Mouse (Mus musculus): ENCODE data around the gene Mrpl4.

- no peak for TF ChIP-seq MAFK (IDR thresholded peaks at IDR 0.05; ENCODE audit: insufficient read depth, low read depth, low read length)
- no peak for TF ChIP-seq ZC3H11A (IDR thresholded peaks at IDR 0.05; ENCODE audit: borderline replicate concordance, low read depth, low read length)
- no peak for TF ChIP-seq HCFC1 (IDR thresholded peaks at IDR 0.05; ENCODE audit: borderline replicate concordance, insufficient read depth, low read length)
- TF ChIP-seq ZNF384 (IDR thresholded peaks at IDR 0.05; ENCODE audit: low read depth, low read length) = no peak
- no peak for TF ChIP-seq CHD2 (IDR thresholded peaks at IDR 0.05; ENCODE audit: low read depth, low read length)
Observed at GRCm38 (mm10) chr9:21030055-21030600, 27.6 kb downstream of the Mrpl4 start.

Data from ES-E14 (cell line).